Mouse (Mus musculus) spleen, adult 2 months (tissue): ENCODE results near the gene Vps18. TPM values are rescaled to one million over a fixed set of nuclear protein-coding genes. Genes with fewer than 3 reads are reported as not detected.

Experiments used
- DNase-seq, 2 experiments: peaks; one replicate each; pipeline versions ENCODE4 v3.0.0 to v3.0.0-alpha.2; 2012 to 2021; ENCODE audit warnings: low spot score in 2 of 2, low read depth in 1 of 2
- H3K27ac ChIP-seq: fragments of 200-500 bp; 2 replicates; pipeline ENCODE4 v1.5.1; 2012; ENCODE audit warnings: low read length, inconsistent platforms; ENCODE audit not compliant: insufficient read depth
- H3K27me3 ChIP-seq: fragments of 200-500 bp; 2 replicates; pipeline ENCODE4 v1.6.1; 2012; ENCODE audit warnings: mild to moderate bottlenecking, moderate library complexity, low read length, inconsistent platforms; ENCODE audit not compliant: control insufficient read depth, insufficient read depth
- H3K36me3 ChIP-seq: fragments of 200-500 bp; 2 replicates; pipeline ENCODE4 v1.6.1; 2012; ENCODE audit warnings: mild to moderate bottlenecking, low read length, inconsistent platforms; ENCODE audit not compliant: control insufficient read depth, insufficient read depth
- H3K4me1 ChIP-seq: fragments of 200-500 bp; 2 replicates; pipeline ENCODE4 v1.6.1; 2011; ENCODE audit warnings: inconsistent platforms; ENCODE audit not compliant: control insufficient read depth, insufficient read depth, insufficient read length
- H3K4me3 ChIP-seq: fragments of 200-500 bp; 2 replicates; pipeline ENCODE4 v1.5.1; 2011; ENCODE audit warnings: mild to moderate bottlenecking, inconsistent platforms; ENCODE audit not compliant: insufficient read depth, insufficient read length; ENCODE audit errors: extremely low read depth
- CTCF ChIP-seq: fragments of 200-500 bp; IDR thresholded peaks from 2 replicates; pipeline ENCODE4 v1.5.1; 2011; ENCODE audit warnings: mild to moderate bottlenecking, inconsistent platforms; ENCODE audit not compliant: insufficient read depth, insufficient read length, insufficient replicate concordance; ENCODE audit errors: extremely low read depth
- POLR2A ChIP-seq: fragments of 200-500 bp; IDR thresholded peaks from 2 replicates; pipeline ENCODE4 v1.6.1; 2011; ENCODE audit warnings: low read depth, low read length, inconsistent platforms
- WGBS: fragments of 180-500 bp; shearing (Covaris S2); methylation state at CpG from one replicate; pipeline ENCODE4 v1.1.7; 2018; 5-methylcytosine and 5-hydroxymethylcytosine counted together
- polyA plus RNA-seq: library from polyadenylated mRNA; depleted of rRNA; stranded (reverse); fragments of >200 nt; gene quantifications from 2 replicates; pipeline ENCODE4 v1.2.3, GENCODE M21; 2012

The Vps18 gene
- polyA plus RNA-seq, 1 experiment: 19.3 TPM

GRCm38 (mm10) chr2:119270286-119270642, 18.3 kb upstream of the Vps18 start:
- no peak overlapping the region for H3K4me3 ChIP-seq
- H3K4me1 ChIP-seq: peaks cover 4% of the 10 kb centered on the region; the same call in 1 of the 2 replicates
- no peaks in the 10 kb centered on the region for H3K36me3 ChIP-seq
- TF ChIP-seq POLR2A (no peak), CTCF (no peak)
- DNase-seq: no peak
- WGBS: 87% methylated on average over 9 of the region's 9 CpGs
- H3K27ac ChIP-seq: no peak overlapping the region
- peaks cover 1% of the 10 kb centered on the region; the same call in 1 of the 2 replicates for H3K27me3 ChIP-seq

GRCm38 (mm10) chr2:119270643-119271331, 17.8 kb upstream of the Vps18 start, which contains the start of gene Rhov:
Gene Rhov (minus strand): TSS chr2:119271272.
- TF ChIP-seq CTCF (no peak), POLR2A (no peak)
- H3K4me3 ChIP-seq: peak within 1 kb of the TSS; percentile 55; the same call in 1 of the 2 replicates
- 3% methylated on average over 48 of the region's 49 CpGs for WGBS
- peaks cover 4% of the 10 kb centered on the region; the same call in 1 of the 2 replicates for H3K4me1 ChIP-seq
- no peaks in the 10 kb centered on the region for H3K36me3 ChIP-seq
- peaks cover 1% of the 10 kb centered on the region; the same call in 1 of the 2 replicates for H3K27me3 ChIP-seq
- peak; percentile 25 to 71 for DNase-seq
- no peak within 1 kb of the TSS for H3K27ac ChIP-seq

- WGBS: 84% methylated on average over 1 of the region's 1 CpGs
- H3K27ac ChIP-seq: no peak overlapping the region
- DNase-seq: no peak
Observed at GRCm38 (mm10) chr2:119274126-119274525, 14.4 kb upstream of the Vps18 start.

GRCm38 (mm10) chr2:119276926-119277325, 11.6 kb upstream of the Vps18 start:
- H3K27me3 ChIP-seq: no peaks in the 10 kb centered on the region
- H3K4me1 ChIP-seq: no peaks in the 10 kb centered on the region
- DNase-seq: no peak
- H3K36me3 ChIP-seq: no peaks in the 10 kb centered on the region
- WGBS: 80% methylated on average over 7 of the region's 7 CpGs
- H3K27ac ChIP-seq: no peak overlapping the region
- no peak for TF ChIP-seq CTCF
- no peak overlapping the region for H3K4me3 ChIP-seq

More at GRCm38 (mm10) chr2:119274126-119274525, 14.4 kb upstream of the Vps18 start:
- H3K27me3 ChIP-seq: peaks cover 1% of the 10 kb centered on the region; the same call in 1 of the 2 replicates
- peaks cover 4% of the 10 kb centered on the region; the same call in 1 of the 2 replicates for H3K4me1 ChIP-seq
- TF ChIP-seq POLR2A (no peak), CTCF (no peak)
- H3K4me3 ChIP-seq: no peak overlapping the region
- no peaks in the 10 kb centered on the region for H3K36me3 ChIP-seq

GRCm38 (mm10) chr2:119277810-119278209, 10.7 kb upstream of the Vps18 start:
- DNase-seq: no peak
- TF ChIP-seq CTCF (no peak), POLR2A (no peak)
- Histone ChIP-seq H3K4me1 (no peaks in the 10 kb centered on the region), H3K27ac (no peak overlapping the region), H3K27me3 (no peaks in the 10 kb centered on the region), H3K36me3 (no peaks in the 10 kb centered on the region), H3K4me3 (no peak overlapping the region)
- 96% methylated on average over 23 of the region's 23 CpGs for WGBS

- no peaks in the 10 kb centered on the region for H3K36me3 ChIP-seq
- H3K27ac ChIP-seq: no peak overlapping the region
- DNase-seq: no peak
- H3K4me3 ChIP-seq: no peak overlapping the region
- no peaks in the 10 kb centered on the region for H3K27me3 ChIP-seq
- TF ChIP-seq POLR2A (no peak), CTCF (no peak)
- WGBS: 87% methylated on average over 7 of the region's 7 CpGs
- H3K4me1 ChIP-seq: no peaks in the 10 kb centered on the region
Observed at GRCm38 (mm10) chr2:119281899-119282565, 6.5 kb upstream of the Vps18 start.
